Mouse (Mus musculus): Measurements from ENCODE around the gene Rpl13a. TPM values are rescaled to one million over a fixed set of nuclear protein-coding genes. Genes with fewer than 3 reads are reported as not detected.
"Not testable (repeated sequence)": the region's sequence is repeated elsewhere in the genome, so short reads cannot be mapped to it uniquely, and the experiment has no call there.

Rpl13a gene
- polyA plus RNA-seq (2015; fragmentation: Nextera tagmentation; extraction: Ambion mirVana), result 722 and 741 TPM in 2 replicates

DNA sequence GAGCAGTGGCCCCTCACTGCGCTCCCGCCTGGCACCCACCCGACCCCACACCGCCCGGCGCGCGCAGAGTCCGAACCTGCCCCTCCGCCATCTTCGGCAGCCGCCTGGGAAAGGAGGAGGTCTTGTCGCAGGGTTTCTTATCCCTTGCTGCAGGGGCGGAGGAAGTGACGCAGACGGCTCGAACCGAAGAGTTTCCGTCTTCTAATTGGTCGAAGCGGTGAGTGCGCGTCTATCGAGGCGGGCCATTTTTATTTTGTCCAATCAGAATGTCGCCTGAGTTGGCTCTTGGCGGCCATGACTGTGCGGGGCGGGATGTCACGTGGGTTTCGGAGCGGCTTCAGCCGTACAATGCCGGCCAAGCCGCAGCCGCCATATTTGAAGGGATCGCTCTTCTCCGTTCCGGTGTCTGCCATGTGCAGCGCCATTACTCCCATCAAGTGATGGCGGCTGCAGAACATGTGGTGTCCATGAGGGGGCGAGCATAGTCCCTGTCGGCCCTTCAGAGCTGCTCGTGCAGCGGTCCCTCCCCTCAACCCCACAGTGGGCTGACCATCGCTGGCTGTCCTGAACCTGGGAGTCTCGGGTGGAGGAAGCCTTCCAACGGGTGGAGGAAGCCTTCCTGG is at the start of gene Rpl13a:
Rpl13a (minus strand) TSS at position 138 of the 623 bp plus-strand sequence.
- ATAC-seq, result peak; percentile 93
- Histone ChIP-seq H3K4me1 (replicated peaks; ENCODE audit: control insufficient read depth, insufficient read depth, low read length) (peaks cover 31% of the 10 kb centered on the region), H3K27me3 (replicated peaks; ENCODE audit: control insufficient read depth, insufficient read depth, low read length) (no peaks in the 10 kb centered on the region), H3K9ac (replicated peaks; ENCODE audit: low read depth, low read length) (peak within 1 kb of the TSS; percentile 100), H3K9me3 (ENCODE audit: control insufficient read depth, low read length) (no peaks in the 10 kb centered on the region), H3K36me3 (ENCODE audit: control insufficient read depth, insufficient read depth) (peaks cover 15% of the 10 kb centered on the region), H3K4me3 (replicated peaks; ENCODE audit: low read length) (peak within 1 kb of the TSS; percentile 87), H3K4me2 (ENCODE audit: low read length) (peak within 1 kb of the TSS; percentile 83), H3K27ac (ENCODE audit: low read length) (peak within 1 kb of the TSS; percentile 96)
- under 1% methylated on average over 48 of the region's 48 CpGs for WGBS

DNA sequence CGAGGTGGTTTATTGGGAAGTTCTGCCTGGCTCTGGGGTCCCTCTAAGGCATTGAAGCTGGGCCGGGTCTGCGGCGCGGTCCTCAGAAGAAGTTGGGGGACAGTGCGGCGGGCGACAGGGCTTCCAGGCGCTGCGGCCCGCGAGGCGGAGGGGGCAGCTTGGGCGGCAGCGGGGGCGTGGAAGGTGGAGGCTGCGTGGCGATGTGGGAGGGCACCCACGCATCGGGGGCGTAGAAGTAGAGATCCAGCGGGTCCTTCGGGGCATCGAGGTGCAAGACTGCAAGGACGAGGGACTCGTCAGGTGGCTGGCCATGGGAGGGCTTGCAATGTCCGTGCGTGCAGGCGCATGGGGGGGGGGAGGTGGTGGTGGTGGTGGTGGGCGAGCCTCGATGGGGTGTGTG is 47.8 kb upstream of the Rpl13a start:
- Histone ChIP-seq H3K4me3 (replicated peaks; ENCODE audit: low read length) (peak overlapping the region; percentile 10; the same call in 1 of the 2 replicates), H3K4me2 (ENCODE audit: low read length) (peak overlapping the region; percentile 39), H3K9me3 (ENCODE audit: control insufficient read depth, low read length) (no peaks in the 10 kb centered on the region), H3K27ac (ENCODE audit: low read length) (no peak overlapping the region), H3K27me3 (replicated peaks; ENCODE audit: control insufficient read depth, insufficient read depth, low read length) (peaks cover 75% of the 10 kb centered on the region), H3K4me1 (replicated peaks; ENCODE audit: control insufficient read depth, insufficient read depth, low read length) (peaks cover 11% of the 10 kb centered on the region), H3K9ac (replicated peaks; ENCODE audit: low read depth, low read length) (no peak overlapping the region), H3K36me3 (ENCODE audit: control insufficient read depth, insufficient read depth) (0 out of 2 replicates have a peak, but pooled peaks cover 2% of the 10 kb centered on the region)
- WGBS, result under 1% methylated on average over 31 of the region's 31 CpGs
- peak; percentile 23; the same call in 1 of the 2 replicates for ATAC-seq

DNA sequence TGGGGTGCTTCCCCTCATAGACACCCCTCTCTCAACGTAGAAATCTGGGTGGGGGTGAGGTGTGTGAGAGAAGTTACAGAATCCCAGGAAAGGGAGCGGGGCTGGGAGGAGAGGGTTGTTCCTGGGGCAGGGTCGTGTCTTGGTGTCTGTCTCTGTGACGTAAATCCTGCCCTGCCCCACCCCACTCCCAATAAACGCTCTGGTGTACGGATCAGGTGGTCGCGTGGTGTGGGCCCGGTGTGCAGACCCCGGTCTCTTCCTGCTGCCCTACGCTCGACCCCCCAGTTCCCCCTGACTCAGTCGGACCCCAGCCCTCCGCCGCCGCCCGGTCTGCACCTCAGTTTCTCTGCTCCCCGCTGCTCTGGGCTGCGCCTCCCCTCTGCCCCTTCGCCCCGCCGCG is 47.4 kb upstream of the Rpl13a start:
- Histone ChIP-seq H3K27me3 (replicated peaks; ENCODE audit: control insufficient read depth, insufficient read depth, low read length) (peaks cover 71% of the 10 kb centered on the region), H3K36me3 (ENCODE audit: control insufficient read depth, insufficient read depth) (0 out of 2 replicates have a peak, but pooled peaks cover 2% of the 10 kb centered on the region), H3K4me2 (ENCODE audit: low read length) (peak overlapping the region; percentile 39), H3K9ac (replicated peaks; ENCODE audit: low read depth, low read length) (no peak overlapping the region), H3K27ac (ENCODE audit: low read length) (no peak overlapping the region), H3K4me3 (replicated peaks; ENCODE audit: low read length) (no peak overlapping the region), H3K4me1 (replicated peaks; ENCODE audit: control insufficient read depth, insufficient read depth, low read length) (peaks cover 9% of the 10 kb centered on the region), H3K9me3 (ENCODE audit: control insufficient read depth, low read length) (no peaks in the 10 kb centered on the region)
- ATAC-seq, result 0 out of 2 replicates have a peak, but pooled peaks have one; percentile 10
- under 1% methylated on average over 23 of the region's 23 CpGs for WGBS

DNA sequence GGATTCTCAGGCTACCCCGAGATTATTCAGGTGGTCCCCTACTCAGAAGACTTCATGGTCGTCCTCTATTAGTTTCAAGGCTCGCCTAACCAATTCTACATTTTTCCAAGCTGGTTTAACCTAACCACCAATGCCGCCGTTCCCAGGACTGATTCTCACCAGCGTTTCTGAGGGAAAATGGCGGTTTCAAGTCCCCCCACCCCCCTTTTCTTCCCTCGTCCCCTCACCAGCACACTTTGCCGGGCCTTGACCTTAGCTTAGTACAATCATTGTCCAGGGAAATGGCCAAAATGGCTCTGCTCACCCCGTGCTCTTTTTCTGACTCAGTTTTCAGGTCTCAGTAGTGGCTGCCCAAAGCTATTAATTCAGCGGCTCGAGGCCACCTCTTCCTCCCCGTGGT is 46.8 kb upstream of the Rpl13a start:
- peaks cover 9% of the 10 kb centered on the region for H3K4me1 ChIP-seq (replicated peaks; ENCODE audit: control insufficient read depth, insufficient read depth, low read length)
- WGBS, result 4% methylated on average over 13 of the region's 13 CpGs
- no peak overlapping the region for H3K4me2 ChIP-seq (ENCODE audit: low read length)
- H3K27ac ChIP-seq (ENCODE audit: low read length), result no peak overlapping the region
- H3K9ac ChIP-seq (replicated peaks; ENCODE audit: low read depth, low read length), result no peak overlapping the region
- H3K9me3 ChIP-seq (ENCODE audit: control insufficient read depth, low read length), result no peaks in the 10 kb centered on the region
- H3K4me3 ChIP-seq (replicated peaks; ENCODE audit: low read length), result no peak overlapping the region
- 0 out of 2 replicates have a peak, but pooled peaks cover 2% of the 10 kb centered on the region for H3K36me3 ChIP-seq (ENCODE audit: control insufficient read depth, insufficient read depth)
- H3K27me3 ChIP-seq (replicated peaks; ENCODE audit: control insufficient read depth, insufficient read depth, low read length), result peaks cover 66% of the 10 kb centered on the region
- ATAC-seq, result no peak

DNA sequence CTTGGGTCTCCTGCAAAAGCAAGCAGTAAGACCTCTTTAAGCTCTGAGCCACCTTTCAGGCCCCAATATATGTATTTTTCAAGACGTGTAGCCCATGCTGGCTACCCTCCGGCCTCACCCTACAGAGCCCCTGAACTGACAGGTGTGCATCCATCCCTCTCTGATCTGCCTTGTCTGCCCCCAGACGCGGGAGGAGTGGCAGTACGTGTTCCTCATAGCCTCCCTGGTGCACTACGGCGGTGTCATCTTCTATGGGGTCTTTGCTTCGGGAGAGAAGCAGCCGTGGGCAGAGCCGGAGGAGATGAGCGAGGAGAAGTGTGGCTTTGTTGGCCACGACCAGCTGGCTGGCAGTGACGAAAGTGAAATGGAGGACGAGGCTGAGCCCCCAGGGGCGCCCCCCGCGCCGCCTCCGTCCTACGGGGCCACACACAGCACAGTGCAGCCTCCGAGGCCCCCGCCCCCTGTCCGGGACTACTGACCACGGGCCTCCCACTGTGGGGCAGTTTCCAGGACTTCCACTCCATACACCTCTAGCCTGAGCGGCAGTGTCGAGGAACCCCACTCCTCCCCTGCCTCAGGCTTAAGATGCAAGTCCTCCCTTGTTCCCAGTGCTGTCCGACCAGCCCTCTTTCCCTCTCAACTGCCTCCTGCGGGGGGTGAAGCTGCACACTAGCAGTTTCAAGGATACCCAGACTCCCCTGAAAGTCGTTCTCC is 46.2 kb upstream of the Rpl13a start:
- 4% methylated on average over 27 of the region's 29 CpGs for WGBS
- Histone ChIP-seq H3K4me3 (replicated peaks; ENCODE audit: low read length) (no peak overlapping the region), H3K4me2 (ENCODE audit: low read length) (no peak overlapping the region), H3K27me3 (replicated peaks; ENCODE audit: control insufficient read depth, insufficient read depth, low read length) (peaks cover 62% of the 10 kb centered on the region), H3K27ac (ENCODE audit: low read length) (no peak overlapping the region), H3K9ac (replicated peaks; ENCODE audit: low read depth, low read length) (no peak overlapping the region), H3K4me1 (replicated peaks; ENCODE audit: control insufficient read depth, insufficient read depth, low read length) (peaks cover 9% of the 10 kb centered on the region), H3K9me3 (ENCODE audit: control insufficient read depth, low read length) (no peaks in the 10 kb centered on the region), H3K36me3 (ENCODE audit: control insufficient read depth, insufficient read depth) (0 out of 2 replicates have a peak, but pooled peaks cover 2% of the 10 kb centered on the region)
- ATAC-seq, result no peak

DNA sequence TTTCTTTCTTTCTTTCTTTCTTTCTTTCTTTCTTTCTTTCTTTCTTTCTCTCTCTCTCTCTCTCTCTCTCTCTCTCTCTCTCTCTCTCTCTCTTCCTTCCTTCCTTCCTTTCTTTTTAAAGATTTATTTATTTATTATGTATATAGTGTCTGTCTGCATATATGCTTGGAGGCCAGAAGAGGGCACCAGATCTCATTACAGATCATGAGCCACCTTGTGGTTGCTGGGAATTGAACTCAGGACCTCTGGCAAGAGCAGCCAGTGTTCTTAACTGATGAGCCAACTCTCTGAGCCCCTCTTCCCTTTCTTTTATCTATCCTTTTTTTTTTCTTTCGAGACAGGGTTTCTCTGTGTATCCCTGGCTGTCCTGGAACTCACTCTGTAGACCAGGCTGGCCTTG is 45.2 kb upstream of the Rpl13a start:
- Histone ChIP-seq H3K4me1 (replicated peaks; ENCODE audit: control insufficient read depth, insufficient read depth, low read length) (peaks cover 12% of the 10 kb centered on the region), H3K27me3 (replicated peaks; ENCODE audit: control insufficient read depth, insufficient read depth, low read length) (peaks cover 61% of the 10 kb centered on the region)
- H3K9ac ChIP-seq (replicated peaks; ENCODE audit: low read depth, low read length); H3K4me3 ChIP-seq (replicated peaks; ENCODE audit: low read length); ATAC-seq; H3K9me3 ChIP-seq (ENCODE audit: control insufficient read depth, low read length); H3K36me3 ChIP-seq (ENCODE audit: control insufficient read depth, insufficient read depth); H3K27ac ChIP-seq (ENCODE audit: low read length); H3K4me2 ChIP-seq (ENCODE audit: low read length): not testable (repeated sequence)
- WGBS, result 65% methylated on average over 1 of the region's 1 CpGs

DNA sequence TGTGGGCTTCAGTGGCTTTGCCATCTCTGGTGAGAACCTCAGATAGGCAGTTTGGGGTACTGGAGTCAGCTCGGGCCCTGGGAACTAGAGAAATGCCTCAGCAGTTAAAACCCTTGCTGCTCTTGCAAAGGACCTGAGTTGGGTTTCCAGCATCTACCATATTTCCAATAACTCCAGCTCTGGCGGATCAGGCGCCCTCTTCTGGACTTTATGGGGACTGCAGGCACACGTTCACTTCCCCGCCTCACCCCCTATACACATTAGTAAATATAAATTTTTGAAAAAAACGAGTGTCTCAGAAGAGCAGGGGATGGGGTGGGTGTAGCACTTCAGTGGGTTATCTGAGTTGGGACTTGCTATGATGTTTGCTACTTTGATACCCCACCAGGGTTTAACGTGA is 44.4 kb upstream of the Rpl13a start:
- H3K27ac ChIP-seq (ENCODE audit: low read length), result no peak overlapping the region
- H3K9me3 ChIP-seq (ENCODE audit: control insufficient read depth, low read length), result no peaks in the 10 kb centered on the region
- ATAC-seq, result no peak
- no peak overlapping the region for H3K4me3 ChIP-seq (replicated peaks; ENCODE audit: low read length)
- H3K36me3 ChIP-seq (ENCODE audit: control insufficient read depth, insufficient read depth), result 0 out of 2 replicates have a peak, but pooled peaks cover 2% of the 10 kb centered on the region
- peaks cover 20% of the 10 kb centered on the region for H3K4me1 ChIP-seq (replicated peaks; ENCODE audit: control insufficient read depth, insufficient read depth, low read length)
- 57% methylated on average over 7 of the region's 7 CpGs for WGBS
- H3K27me3 ChIP-seq (replicated peaks; ENCODE audit: control insufficient read depth, insufficient read depth, low read length), result peaks cover 60% of the 10 kb centered on the region
- H3K4me2 ChIP-seq (ENCODE audit: low read length), result no peak overlapping the region
- no peak overlapping the region for H3K9ac ChIP-seq (replicated peaks; ENCODE audit: low read depth, low read length)

DNA sequence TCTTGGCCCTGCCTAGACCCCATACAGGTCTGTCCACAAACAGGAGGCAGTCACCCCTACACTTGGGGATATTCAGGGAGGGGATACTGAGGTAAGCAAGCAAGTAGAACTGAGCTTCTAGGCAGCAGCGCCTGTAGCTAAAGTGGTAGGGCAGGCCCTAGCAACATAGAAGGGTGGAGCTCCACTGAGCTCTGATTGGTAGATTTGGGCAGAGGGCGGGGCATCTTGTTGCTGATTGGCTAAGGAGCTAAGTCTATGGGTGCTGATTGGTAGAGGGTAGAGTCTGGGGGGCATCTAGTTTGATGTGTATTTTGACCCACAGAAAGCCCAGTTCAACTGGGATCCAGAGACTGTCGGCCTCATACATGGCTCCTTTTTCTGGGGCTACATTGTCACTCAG is 40.9 kb upstream of the Rpl13a start:
- Histone ChIP-seq H3K9me3 (ENCODE audit: control insufficient read depth, low read length) (no peaks in the 10 kb centered on the region), H3K27ac (ENCODE audit: low read length) (no peak overlapping the region), H3K27me3 (replicated peaks; ENCODE audit: control insufficient read depth, insufficient read depth, low read length) (peaks cover 57% of the 10 kb centered on the region), H3K4me3 (replicated peaks; ENCODE audit: low read length) (no peak overlapping the region), H3K4me1 (replicated peaks; ENCODE audit: control insufficient read depth, insufficient read depth, low read length) (peaks cover 31% of the 10 kb centered on the region), H3K4me2 (ENCODE audit: low read length) (no peak overlapping the region), H3K9ac (replicated peaks; ENCODE audit: low read depth, low read length) (no peak overlapping the region), H3K36me3 (ENCODE audit: control insufficient read depth, insufficient read depth) (0 out of 2 replicates have a peak, but pooled peaks cover 2% of the 10 kb centered on the region)
- ATAC-seq, result no peak
- 92% methylated on average over 3 of the region's 3 CpGs for WGBS

DNA sequence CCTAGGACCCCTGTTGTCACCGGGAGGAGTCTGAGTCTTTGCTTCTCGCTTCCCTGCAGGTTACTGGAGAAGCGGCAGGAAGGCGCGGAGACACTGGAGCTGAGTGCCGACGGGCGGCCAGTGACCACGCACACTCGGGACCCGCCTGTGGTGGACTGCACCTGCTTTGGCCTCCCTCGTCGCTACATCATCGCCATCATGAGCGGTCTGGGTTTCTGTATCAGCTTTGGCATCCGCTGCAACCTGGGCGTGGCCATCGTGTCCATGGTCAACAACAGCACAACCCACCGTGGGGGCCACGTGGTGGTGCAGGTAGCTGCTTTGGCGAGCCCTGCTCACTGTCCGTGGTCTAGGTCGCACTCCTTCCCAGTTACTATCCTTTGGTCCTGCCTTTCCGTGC is 40.1 kb upstream of the Rpl13a start:
- WGBS, result 1% methylated on average over 24 of the region's 24 CpGs

More for the DNA sequence above, 40.1 kb upstream of the Rpl13a start:
- Histone ChIP-seq H3K4me3 (replicated peaks; ENCODE audit: low read length) (no peak overlapping the region; the same call in 1 of the 2 replicates), H3K27me3 (replicated peaks; ENCODE audit: control insufficient read depth, insufficient read depth, low read length) (peaks cover 56% of the 10 kb centered on the region), H3K27ac (ENCODE audit: low read length) (no peak overlapping the region), H3K9me3 (ENCODE audit: control insufficient read depth, low read length) (no peaks in the 10 kb centered on the region), H3K9ac (replicated peaks; ENCODE audit: low read depth, low read length) (no peak overlapping the region), H3K4me1 (replicated peaks; ENCODE audit: control insufficient read depth, insufficient read depth, low read length) (peaks cover 38% of the 10 kb centered on the region), H3K36me3 (ENCODE audit: control insufficient read depth, insufficient read depth) (0 out of 2 replicates have a peak, but pooled peaks cover 2% of the 10 kb centered on the region), H3K4me2 (ENCODE audit: low read length) (peak overlapping the region; percentile 44)
- ATAC-seq, result no peak

Data from forebrain, embryonic 16.5 days (tissue).